8 mouse cellular contexts compared by ENCODE assay signal in the genomic region with DNA sequence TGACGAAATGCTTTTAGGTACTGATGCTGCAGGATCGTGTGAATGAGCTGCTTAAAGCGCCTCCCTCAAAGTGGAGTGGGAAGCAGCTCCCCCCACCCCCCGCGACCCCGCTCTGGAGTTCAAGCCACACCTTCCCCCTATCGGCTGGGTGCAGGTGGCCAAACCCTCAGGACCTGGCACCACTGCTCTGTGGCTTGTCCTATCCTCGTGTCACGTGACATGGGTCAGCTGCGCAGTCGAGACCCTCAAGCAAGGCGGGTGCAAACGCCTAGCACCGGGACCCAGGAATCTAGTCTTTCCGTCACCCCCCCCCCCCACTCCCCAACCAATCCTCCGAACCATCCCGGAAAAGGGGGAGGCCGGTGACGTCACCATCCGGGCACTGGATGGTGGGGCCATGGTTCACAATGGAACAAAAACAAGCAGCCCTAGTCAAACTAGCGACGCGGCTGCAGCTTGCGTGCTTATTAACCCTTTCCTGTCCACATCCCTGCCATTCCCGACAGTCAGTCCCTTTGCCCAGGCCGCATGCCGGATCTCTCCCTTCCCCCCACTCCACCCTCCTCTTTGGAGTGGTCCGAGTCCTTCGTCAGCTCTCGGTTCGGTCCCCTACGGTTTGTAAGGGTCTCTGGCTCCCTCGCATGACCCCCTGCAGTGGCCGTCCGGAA. TPM values are rescaled to one million over a fixed set of nuclear protein-coding genes. Genes with fewer than 3 reads are reported as not detected.
DNase-seq lines count a peak whose midpoint lies in the region; ATAC-seq and TF ChIP-seq lines count a peak whose summit lies in the region.

No protein-coding gene starts in this region.

- H3K27ac ChIP-seq in cerebellum, adult 2 months (ENCODE audit: insufficient read depth, low read length): peak overlapping the region; percentile 96
- H3K27ac ChIP-seq in forebrain, postnatal 0 days (ENCODE audit: low read depth, low read length): peak overlapping the region; percentile 96
- peak overlapping the region; percentile 93 for H3K27ac ChIP-seq in lung, embryonic 16.5 days (ENCODE audit: low read length)

- peak overlapping the region; percentile 84 for H3K9ac ChIP-seq in forebrain, postnatal 0 days
- peak overlapping the region; percentile 65 for H3K9ac ChIP-seq in lung, embryonic 16.5 days (ENCODE audit: low read length)

- 0 out of 2 replicates have a peak, but pooled peaks have one; percentile 22 for TF ChIP-seq POLR2A in cerebellum, adult 2 months (IDR thresholded peaks at IDR 0.05; ENCODE audit: borderline replicate concordance, insufficient read depth, low read length)

- peak overlapping the region; percentile 82 for H3K4me3 ChIP-seq in G1E (ENCODE audit: low read depth, low read length)
- peak overlapping the region; percentile 56 for H3K4me3 ChIP-seq in cerebellum, adult 2 months (replicated peaks; ENCODE audit: insufficient read depth, low read depth, low read length)
- H3K4me3 ChIP-seq in forebrain, postnatal 0 days (ENCODE audit: low read depth, low read length): peak overlapping the region; percentile 62
- peak overlapping the region; percentile 76 for H3K4me3 ChIP-seq in lung, embryonic 16.5 days (ENCODE audit: low read length)

- peak overlapping the region; percentile 49 for H3K4me2 ChIP-seq in forebrain, postnatal 0 days (ENCODE audit: low read depth)
- peak overlapping the region; percentile 47 for H3K4me2 ChIP-seq in lung, embryonic 16.5 days (ENCODE audit: low read depth, low read length)

- H3K9me3 ChIP-seq in G1E (replicated peaks): no peaks in the 10 kb centered on the region
- H3K9me3 ChIP-seq in forebrain, postnatal 0 days (ENCODE audit: low read length): no peaks in the 10 kb centered on the region
- peaks cover 2% of the 10 kb centered on the region; the same call in 1 of the 2 replicates for H3K9me3 ChIP-seq in lung, embryonic 16.5 days (ENCODE audit: control insufficient read depth, low read length)

- 4% methylated on average over 31 of the region's 35 CpGs for WGBS in cerebellum, adult 2 months
- WGBS in forebrain, postnatal 0 days: 28% methylated on average over 35 of the region's 35 CpGs
- WGBS in lung, embryonic 16.5 days: 9% methylated on average over 35 of the region's 35 CpGs

- DNase-seq in G1E (ENCODE audit: low spot score): peak; percentile 39
- peak; percentile 92 to 96 for DNase-seq in cerebellum, adult 2 months
- DNase-seq in forebrain, postnatal 0 days: peak; percentile 95
- DNase-seq in heart, postnatal 4 days: peak; percentile 93
- DNase-seq in layer of hippocampus, adult 9-10 months (ENCODE audit: low spot score): peak; percentile 78
- DNase-seq in ovary, postnatal 10 days (ENCODE audit: low spot score): peak; percentile 63
- DNase-seq in thymus, postnatal 14 days: peak; percentile 88

- H3K27me3 ChIP-seq in G1E (ENCODE audit: insufficient read depth, low read length): no peaks in the 10 kb centered on the region
- H3K27me3 ChIP-seq in cerebellum, adult 2 months (ENCODE audit: control insufficient read depth, insufficient read depth, low read length): no peaks in the 10 kb centered on the region
- no peaks in the 10 kb centered on the region for H3K27me3 ChIP-seq in forebrain, postnatal 0 days (ENCODE audit: insufficient read depth, low read length)
- H3K27me3 ChIP-seq in lung, embryonic 16.5 days (ENCODE audit: control insufficient read depth, insufficient read depth, low read depth, low read length): no peaks in the 10 kb centered on the region

- H3K36me3 ChIP-seq in G1E (replicated peaks): peaks cover 2% of the 10 kb centered on the region
- H3K36me3 ChIP-seq in forebrain, postnatal 0 days (ENCODE audit: insufficient read depth): no peaks in the 10 kb centered on the region
- no peaks in the 10 kb centered on the region for H3K36me3 ChIP-seq in lung, embryonic 16.5 days (ENCODE audit: control insufficient read depth, insufficient read depth, low read length)

- peaks cover 3% of the 10 kb centered on the region; the same call in 1 of the 2 replicates for H3K4me1 ChIP-seq in G1E (ENCODE audit: insufficient read depth, low read depth, low read length)
- no peaks in the 10 kb centered on the region for H3K4me1 ChIP-seq in cerebellum, adult 2 months (ENCODE audit: control insufficient read depth, insufficient read depth, low read length)
- H3K4me1 ChIP-seq in forebrain, postnatal 0 days (ENCODE audit: insufficient read depth): no peaks in the 10 kb centered on the region
- H3K4me1 ChIP-seq in lung, embryonic 16.5 days (replicated peaks; ENCODE audit: control insufficient read depth, insufficient read depth, low read length): no peaks in the 10 kb centered on the region

- TF ChIP-seq CTCF in G1E (IDR thresholded peaks at IDR 0.05; ENCODE audit: low read depth, low read length): no peak
- TF ChIP-seq CTCF in cerebellum, adult 2 months (IDR thresholded peaks at IDR 0.05; ENCODE audit: borderline replicate concordance, insufficient read depth, low read depth, low read length): no peak
- TF ChIP-seq CTCF in forebrain, postnatal 0 days (IDR thresholded peaks at IDR 0.05; ENCODE audit: low read depth): no peak

- ATAC-seq in G1E (ENCODE audit: extremely low read depth, insufficient number of reproducible peaks, low FRiP score, poor library complexity, severe bottlenecking): peak; percentile 57
- peak; percentile 87 for ATAC-seq in forebrain, postnatal 0 days
- peak; percentile 87 for ATAC-seq in lung, embryonic 16.5 days (ENCODE audit: low read depth)

RNA-seq across cellular contexts. Expression of a gene that starts 0.6 kb away (rescaled TPM):
- total RNA-seq in G1E (2014; fragmentation: Nextera tagmentation) (286 and 293 TPM in 2 replicates), G1E (2017) (173 and 177 TPM in 2 replicates)
- polyA plus RNA-seq in G1E (2012): 5.0 and 6.1 TPM in 2 replicates
- 54.0 and 54.5 TPM in 2 replicates for polyA plus RNA-seq in cerebellum, adult 2 months (2012; rRNA removed)
- total RNA-seq in forebrain, postnatal 0 days (2014; rRNA removed): 238 and 345 TPM in 2 replicates
- 15.1 and 25.7 TPM in 2 replicates for polyA plus RNA-seq in forebrain, postnatal 0 days (2015; fragmentation: Nextera tagmentation; extraction: Ambion mirVana)
- total RNA-seq in heart, postnatal 4 days (2021): 100 to 1,000 TPM; 146 to 154 TPM
- 26.3 and 27.1 TPM in 2 replicates for polyA plus RNA-seq in lung, embryonic 16.5 days (2015; fragmentation: Nextera tagmentation; extraction: Ambion mirVana)

Comparison
In these comparisons a context has a peak if more than half of its experiments do, and no peak if none do; other contexts are left out.
1. Peak in every context shown above with its lines: DNase-seq, ATAC-seq, H3K4me3 ChIP-seq and H3K27ac ChIP-seq.
2. DNase-seq: peak in every context shown above with its lines; median percentile 95 in forebrain, postnatal 0 days; 94 in cerebellum, adult 2 months; 93 in heart, postnatal 4 days; 88 in thymus, postnatal 14 days; 78 in layer of hippocampus, adult 9-10 months; 63 in ovary, postnatal 10 days; 39 in G1E.